Mouse (Mus musculus) limb, embryonic 11.5 days (tissue): ENCODE data around the gene Vps37c. TPM values are rescaled to one million over a fixed set of nuclear protein-coding genes. Genes with fewer than 3 reads are reported as not detected.

Experiments used
- ATAC-seq: fragments of 200-750 bp; cut with Nextera tagmentation; 2 replicates; pipeline ENCODE4 v1.8.0; 2017; ENCODE audit warnings: low read depth; ENCODE audit not compliant: insufficient number of reproducible peaks, low FRiP score, low TSS enrichment
- DNase-seq: peaks from one replicate; pipeline ENCODE4 v3.0.0-alpha.2; 2015; ENCODE audit warnings: low spot score
- H3K27ac ChIP-seq: fragments of 300-500 bp; sonication (generic); replicated peaks from 2 replicates; pipeline ENCODE4 v1.5.1; 2014; ENCODE audit warnings: low read depth, mild to moderate bottlenecking, low read length
- H3K27me3 ChIP-seq: fragments of 300-500 bp; sonication (generic); 2 replicates; pipeline ENCODE4 v1.6.1; 2014; ENCODE audit warnings: mild to moderate bottlenecking, low read length, mixed read lengths; ENCODE audit not compliant: control insufficient read depth, insufficient read depth
- H3K36me3 ChIP-seq: fragments of 300-500 bp; sonication (generic); 2 replicates; pipeline ENCODE4 v1.6.1; 2014; ENCODE audit warnings: mild to moderate bottlenecking, low read length, moderate library complexity, mixed read lengths; ENCODE audit not compliant: control insufficient read depth, insufficient read depth
- H3K4me1 ChIP-seq: fragments of 300-500 bp; sonication (generic); 2 replicates; pipeline ENCODE4 v1.6.1; 2014; ENCODE audit warnings: low read length, mixed read lengths; ENCODE audit not compliant: control insufficient read depth, insufficient read depth
- H3K4me2 ChIP-seq: fragments of 300-500 bp; sonication (generic); 2 replicates; pipeline ENCODE4 v1.6.1; 2014; ENCODE audit warnings: low read depth, mild to moderate bottlenecking, moderate library complexity; ENCODE audit not compliant: severe bottlenecking
- H3K4me3 ChIP-seq: fragments of 300-500 bp; sonication (generic); 2 replicates; pipeline ENCODE4 v1.5.1; 2014; ENCODE audit warnings: low read depth, low read length
- H3K9ac ChIP-seq: fragments of 300-500 bp; sonication (generic); 2 replicates; pipeline ENCODE4 v1.6.1; 2014; ENCODE audit warnings: mild to moderate bottlenecking, low read length
- H3K9me3 ChIP-seq: fragments of 300-500 bp; sonication (generic); 2 replicates; pipeline ENCODE4 v1.6.1; 2016; ENCODE audit warnings: low read length; ENCODE audit not compliant: control insufficient read depth
- WGBS: fragments of 180-500 bp; shearing (Covaris S2); extraction: QIAGEN DNeasy Blood & Tissue Kit; methylation state at CpG from one replicate; pipeline ENCODE4 v1.1.7; 2014; 5-methylcytosine and 5-hydroxymethylcytosine counted together
- polyA plus RNA-seq: library from polyadenylated mRNA; unstranded; fragments of >200 nt; fragmentation: Nextera tagmentation; extraction: Ambion mirVana; gene quantifications from 2 replicates; pipeline ENCODE4 v1.2.1, GENCODE M21; 2014

The Vps37c gene
- polyA plus RNA-seq = 29.7 and 33.4 TPM in 2 replicates

DNA sequence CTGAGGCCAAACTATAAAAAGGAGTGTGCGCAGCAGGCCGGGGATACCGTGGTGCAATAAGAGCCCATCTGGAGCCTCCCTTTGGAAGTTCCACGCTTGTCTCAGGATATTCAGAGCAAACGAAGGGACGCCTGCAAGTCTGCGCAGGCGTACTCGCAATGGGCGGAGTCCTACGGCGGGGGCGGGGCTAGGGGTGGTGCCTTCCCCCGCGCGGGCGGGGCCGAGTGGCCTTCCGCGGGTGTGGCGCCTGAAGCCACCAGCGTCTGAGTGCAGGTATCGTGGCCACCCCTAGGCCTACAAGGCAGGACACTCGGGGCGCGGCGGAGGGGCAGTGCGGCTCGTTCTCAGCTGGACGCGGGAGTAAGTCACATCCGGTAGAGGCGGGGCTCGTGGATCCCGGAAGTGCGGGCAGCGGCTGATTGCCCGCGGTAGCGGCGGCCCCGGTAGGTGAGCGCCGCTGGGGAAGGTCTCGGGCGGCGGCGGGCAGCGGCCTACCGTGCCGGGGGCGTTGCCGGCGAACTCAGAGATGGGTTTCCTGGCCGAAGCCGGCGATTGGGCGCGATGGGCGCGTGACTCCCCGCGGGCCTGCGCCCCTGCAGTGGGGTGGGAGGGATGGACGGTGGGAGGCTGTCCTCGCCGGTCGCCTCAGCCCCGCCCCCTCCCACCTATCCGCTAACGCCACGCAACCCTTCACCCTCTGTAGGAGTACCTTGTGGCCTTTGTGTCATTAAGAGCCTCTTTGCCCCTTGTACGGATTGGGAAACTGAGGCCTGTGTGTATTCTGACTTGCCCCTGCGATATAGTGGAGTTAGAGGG lies at the start of gene Vps37c:
TSS of gene Vps37c (plus strand) at position 199 of the 816 bp plus-strand sequence.
- H3K36me3 ChIP-seq = no peaks in the 10 kb centered on the region
- peak; percentile 92 for ATAC-seq
- peak; percentile 96 for DNase-seq
- peak within 1 kb of the TSS; percentile 88 for H3K27ac ChIP-seq
- peaks cover 10% of the 10 kb centered on the region; the same call in 1 of the 2 replicates for H3K4me1 ChIP-seq
- WGBS = under 1% methylated on average over 74 of the region's 74 CpGs
- H3K9me3 ChIP-seq = no peaks in the 10 kb centered on the region
- peak within 1 kb of the TSS; percentile 66 for H3K4me2 ChIP-seq
- H3K27me3 ChIP-seq = no peaks in the 10 kb centered on the region
- peak within 1 kb of the TSS; percentile 81 for H3K9ac ChIP-seq
- H3K4me3 ChIP-seq = peak within 1 kb of the TSS; percentile 84

DNA sequence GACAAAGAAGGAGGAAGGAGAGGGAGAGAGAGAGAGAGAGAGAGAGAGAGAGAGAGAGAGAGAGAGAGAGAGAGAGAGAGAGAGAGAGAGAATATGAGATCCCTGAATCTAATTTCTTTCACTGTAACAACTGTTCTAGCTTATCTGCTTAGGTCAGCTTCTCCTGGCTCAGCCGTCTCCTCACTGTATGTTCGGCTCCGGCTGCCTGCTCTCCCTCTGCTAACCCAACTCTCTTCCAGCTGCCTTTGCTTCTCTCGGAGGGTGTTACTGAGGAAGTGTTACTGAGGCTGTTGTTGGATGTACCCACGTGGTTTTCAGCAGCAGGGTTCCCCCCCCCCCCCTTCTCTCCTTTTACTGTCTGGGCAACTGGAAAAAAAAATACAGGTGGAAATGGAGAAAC lies 48.5 kb upstream of the Vps37c start:
- no peak overlapping the region for H3K4me3 ChIP-seq
- H3K36me3 ChIP-seq = no peaks in the 10 kb centered on the region
- peaks cover 2% of the 10 kb centered on the region; the same call in 1 of the 2 replicates for H3K4me1 ChIP-seq
- no peaks in the 10 kb centered on the region for H3K9me3 ChIP-seq
- H3K4me2 ChIP-seq = peak overlapping the region; percentile 3; the same call in 1 of the 2 replicates
- no peak overlapping the region for H3K27ac ChIP-seq
- ATAC-seq (no peak), DNase-seq (no peak)
- no peak overlapping the region for H3K9ac ChIP-seq
- WGBS = 16% methylated on average over 5 of the region's 5 CpGs
- no peaks in the 10 kb centered on the region for H3K27me3 ChIP-seq

DNA sequence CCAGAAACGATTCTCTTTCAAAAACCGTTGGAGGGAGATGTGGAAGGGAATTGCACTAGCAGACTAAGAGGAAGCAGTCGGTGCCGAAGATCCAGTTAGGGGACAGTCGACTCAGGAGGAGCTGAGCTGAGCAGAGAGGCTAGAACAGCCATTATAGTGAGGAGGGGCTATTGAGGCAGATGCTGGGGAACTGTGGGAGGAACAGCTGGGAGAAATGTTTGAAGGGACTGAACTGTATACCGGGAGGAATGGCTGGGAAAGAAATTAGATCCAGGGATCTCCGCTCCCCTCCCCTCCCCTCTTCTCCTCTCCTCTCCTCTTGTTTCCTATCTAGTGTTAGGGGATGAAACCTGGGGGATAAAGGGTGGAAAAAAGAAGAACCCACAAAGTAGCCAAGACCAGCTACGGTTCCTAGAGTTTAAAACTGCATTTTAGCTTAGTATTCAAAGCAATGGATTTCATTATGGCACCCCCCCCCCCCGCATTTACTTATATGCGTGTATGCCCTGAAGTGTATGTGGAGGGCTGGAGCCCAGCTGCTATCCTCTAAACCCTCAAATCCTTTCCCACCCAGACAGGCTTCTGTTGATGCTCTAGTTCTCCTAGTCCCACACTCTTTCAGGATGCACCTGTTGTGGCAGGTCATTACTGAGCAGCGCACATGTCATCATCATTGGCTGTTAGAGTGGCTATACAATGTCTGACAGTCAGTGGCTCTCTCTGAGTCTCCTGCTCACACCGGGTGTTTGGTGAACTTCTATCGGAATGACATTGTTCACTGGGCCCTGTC lies 47.8 kb upstream of the Vps37c start:
- no peaks in the 10 kb centered on the region for H3K4me1 ChIP-seq
- H3K36me3 ChIP-seq = no peaks in the 10 kb centered on the region
- H3K4me3 ChIP-seq = no peak overlapping the region
- H3K4me2 ChIP-seq = peak overlapping the region; percentile 3; the same call in 1 of the 2 replicates
- no peaks in the 10 kb centered on the region for H3K9me3 ChIP-seq
- no peak overlapping the region; the same call in 1 of the 2 replicates for H3K9ac ChIP-seq
- no peak for DNase-seq
- ATAC-seq = peak; percentile 60; the same call in 1 of the 2 replicates
- no peaks in the 10 kb centered on the region for H3K27me3 ChIP-seq
- WGBS = 43% methylated on average over 13 of the region's 13 CpGs
- no peak overlapping the region for H3K27ac ChIP-seq

DNA sequence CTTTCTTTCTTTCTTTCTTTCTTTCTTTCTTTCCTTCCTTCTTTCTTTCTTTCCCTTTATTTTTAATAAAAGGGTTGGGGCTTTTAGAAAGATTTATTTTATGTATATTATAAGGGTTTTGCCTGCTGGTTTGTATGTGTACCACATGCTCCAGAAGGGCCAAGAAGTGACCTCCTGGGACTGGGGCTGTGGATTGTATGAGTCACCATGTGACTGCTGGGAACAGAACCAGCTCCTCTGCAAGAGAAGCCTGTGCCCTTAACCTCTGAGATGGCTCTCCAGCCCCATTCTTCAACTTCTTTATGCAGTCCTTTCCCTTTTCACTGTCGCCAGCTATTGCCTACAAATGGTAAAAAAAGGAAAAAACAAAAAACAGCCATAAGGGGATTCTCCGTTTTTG lies 42.9 kb upstream of the Vps37c start:
- no peaks in the 10 kb centered on the region for H3K9me3 ChIP-seq
- H3K9ac ChIP-seq = no peak overlapping the region
- H3K27me3 ChIP-seq = no peaks in the 10 kb centered on the region
- DNase-seq (no peak), ATAC-seq (no peak)
- H3K27ac ChIP-seq = no peak overlapping the region
- H3K4me3 ChIP-seq = no peak overlapping the region
- H3K36me3 ChIP-seq = no peaks in the 10 kb centered on the region
- H3K4me1 ChIP-seq = no peaks in the 10 kb centered on the region
- 90% methylated on average over 2 of the region's 2 CpGs for WGBS
- no peak overlapping the region for H3K4me2 ChIP-seq

DNA sequence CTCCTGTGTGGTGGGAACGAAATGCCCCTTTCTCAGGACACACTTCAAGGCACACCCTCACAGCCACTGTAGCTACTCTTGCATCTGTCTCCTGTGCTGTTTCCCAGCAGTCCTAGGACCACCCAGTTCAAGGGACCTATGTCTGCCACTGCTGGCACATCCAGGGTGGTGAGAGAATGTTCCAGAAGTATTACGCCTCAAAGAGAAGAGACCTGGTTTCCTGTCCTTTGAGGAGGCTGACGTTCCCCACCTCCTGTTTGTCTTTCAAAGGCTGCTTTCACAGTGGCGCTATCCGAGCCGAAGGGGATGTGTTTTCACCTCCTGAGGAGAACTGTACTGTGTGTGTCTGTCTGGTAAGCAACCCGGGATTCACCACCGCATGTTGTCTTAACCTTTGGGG lies 40.4 kb upstream of the Vps37c start:
- H3K27me3 ChIP-seq = no peaks in the 10 kb centered on the region
- no peak overlapping the region for H3K27ac ChIP-seq
- H3K9me3 ChIP-seq = no peaks in the 10 kb centered on the region
- H3K4me2 ChIP-seq = no peak overlapping the region
- no peaks in the 10 kb centered on the region for H3K36me3 ChIP-seq
- DNase-seq = no peak
- H3K4me3 ChIP-seq = no peak overlapping the region
- H3K4me1 ChIP-seq = no peaks in the 10 kb centered on the region
- WGBS = 85% methylated on average over 8 of the region's 8 CpGs
- no peak overlapping the region for H3K9ac ChIP-seq
- no peak for ATAC-seq

DNA sequence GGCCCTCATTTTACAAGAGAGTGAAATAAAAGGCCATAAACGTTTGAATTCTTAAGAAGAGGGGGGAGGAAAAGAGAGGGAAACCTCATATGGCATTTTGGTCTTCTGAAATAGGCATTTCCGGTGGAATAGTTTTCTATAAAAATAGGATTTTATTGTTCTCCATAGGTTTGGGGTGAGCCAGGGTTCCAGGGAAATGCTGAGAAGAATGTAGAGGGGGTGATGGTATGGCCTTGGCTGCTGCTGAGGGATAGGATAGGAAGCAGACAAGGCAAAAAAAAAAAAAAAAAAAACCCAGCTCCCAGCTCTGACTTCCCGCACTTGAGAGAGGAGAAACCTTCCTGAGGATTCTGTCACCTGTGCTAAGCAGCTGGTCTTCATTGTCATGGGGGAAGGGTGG lies 32.5 kb upstream of the Vps37c start:
- 51% methylated on average over 3 of the region's 3 CpGs for WGBS
- no peak for ATAC-seq
- no peak overlapping the region for H3K27ac ChIP-seq

GRCm38 (mm10) chr19:10657742-10658141 lies 30.8 kb upstream of the Vps37c start:
- no peak overlapping the region for H3K4me2 ChIP-seq
- H3K4me1 ChIP-seq = no peaks in the 10 kb centered on the region
- 75% methylated on average over 5 of the region's 5 CpGs for WGBS
- no peaks in the 10 kb centered on the region for H3K36me3 ChIP-seq
- DNase-seq (no peak), ATAC-seq (no peak)
- H3K9ac ChIP-seq = no peak overlapping the region
- H3K27ac ChIP-seq = no peak overlapping the region
- no peak overlapping the region for H3K4me3 ChIP-seq
- H3K27me3 ChIP-seq = no peaks in the 10 kb centered on the region
- no peaks in the 10 kb centered on the region for H3K9me3 ChIP-seq

More for the DNA sequence above, 32.5 kb upstream of the Vps37c start:
- Histone ChIP-seq H3K9ac (no peak overlapping the region), H3K36me3 (no peaks in the 10 kb centered on the region), H3K9me3 (no peaks in the 10 kb centered on the region), H3K4me2 (no peak overlapping the region), H3K4me1 (no peaks in the 10 kb centered on the region), H3K4me3 (no peak overlapping the region), H3K27me3 (no peaks in the 10 kb centered on the region)
- no peak for DNase-seq

- no peaks in the 10 kb centered on the region for H3K9me3 ChIP-seq
- H3K36me3 ChIP-seq = no peaks in the 10 kb centered on the region
- H3K27ac ChIP-seq = no peak overlapping the region
- H3K9ac ChIP-seq = no peak overlapping the region
- DNase-seq (no peak), ATAC-seq (no peak)
- H3K4me3 ChIP-seq = no peak overlapping the region
- H3K27me3 ChIP-seq = no peaks in the 10 kb centered on the region
- no peaks in the 10 kb centered on the region for H3K4me1 ChIP-seq
- H3K4me2 ChIP-seq = no peak overlapping the region
- WGBS = 72% methylated on average over 2 of the region's 2 CpGs
Observed at GRCm38 (mm10) chr19:10658406-10658805, 30.1 kb upstream of the Vps37c start.
